30 mouse cellular contexts compared by ENCODE assay signal in the genomic region with DNA sequence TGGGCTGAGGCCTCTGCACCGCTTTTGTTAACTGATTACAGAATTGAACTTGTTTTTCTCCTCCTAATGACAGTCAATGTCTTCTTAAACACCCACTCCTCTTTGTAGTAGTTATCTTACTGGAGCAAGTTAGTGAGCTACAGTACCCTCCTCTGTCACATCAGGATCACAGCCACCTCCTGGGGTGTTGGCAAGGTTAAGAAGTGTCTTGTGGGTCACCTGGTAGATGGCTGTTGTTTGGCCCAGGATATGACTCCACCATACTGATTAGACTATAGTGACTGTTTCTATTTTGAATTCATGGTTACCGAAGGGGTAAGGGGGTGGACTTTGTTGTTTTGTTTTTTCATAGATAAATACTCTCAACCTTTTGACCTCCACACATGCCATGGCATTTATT.
DNase-seq lines count a peak whose midpoint lies in the region; ATAC-seq and TF ChIP-seq lines count a peak whose summit lies in the region.
"Had no signal": no experiment of that assay in that cellular context is flagged by ENCODE, and none has a peak within 500 bp of the region (broad histone marks: within the 10 kb centered on the region; RNA-seq: fewer than 3 reads in every experiment).

No protein-coding gene starts in this region.

- DNase-seq in stomach, postnatal 0 days (ENCODE audit: low spot score) = no peak
- DNase-seq: adrenal gland, adult 2 months; adrenal gland, postnatal 36 days; cerebellum, adult 2 months; cerebellum, postnatal 14 days; gastrocnemius, postnatal 25 days; heart, postnatal 14 days; kidney, adult 2 months; liver, embryonic 13.5 days; lung, adult 18-20 months; lung, postnatal 10 days; retina, postnatal 1 day; right cerebral cortex, postnatal 14 days; thymus, adult 18-20 months had no signal

- no peak overlapping the region for H3K4me3 ChIP-seq in heart, embryonic 11.5 days (ENCODE audit: low read depth, low read length)
- no peak overlapping the region for H3K4me3 ChIP-seq in heart, embryonic 12.5 days
- no peak overlapping the region for H3K4me3 ChIP-seq in stomach, embryonic 14.5 days (ENCODE audit: low read depth, low read length)
- no peak overlapping the region for H3K4me3 ChIP-seq in stomach, postnatal 0 days (ENCODE audit: low read depth, low read length)
- no peak overlapping the region for H3K4me3 ChIP-seq in intestine, embryonic 16.5 days (ENCODE audit: low read length)
- no peak overlapping the region for H3K4me3 ChIP-seq in hindbrain, embryonic 13.5 days
- no peak overlapping the region for H3K4me3 ChIP-seq in hindbrain, embryonic 12.5 days
- H3K4me3 ChIP-seq: forebrain, embryonic 15.5 days; limb, embryonic 13.5 days; midbrain, embryonic 15.5 days; neural tube, embryonic 15.5 days; stomach, embryonic 15.5 days had no signal

- H3K9ac ChIP-seq in heart, embryonic 11.5 days (ENCODE audit: low read depth, low read length) = no peak overlapping the region
- H3K9ac ChIP-seq in heart, embryonic 12.5 days = no peak overlapping the region
- H3K9ac ChIP-seq in stomach, embryonic 14.5 days (replicated peaks; ENCODE audit: low read depth, low read length) = no peak overlapping the region
- H3K9ac ChIP-seq in stomach, postnatal 0 days (ENCODE audit: low read length) = no peak overlapping the region
- no peak overlapping the region for H3K9ac ChIP-seq in intestine, embryonic 16.5 days (ENCODE audit: low read depth, low read length)
- H3K9ac ChIP-seq in hindbrain, embryonic 13.5 days = no peak overlapping the region
- no peak overlapping the region for H3K9ac ChIP-seq in hindbrain, embryonic 12.5 days
- H3K9ac ChIP-seq: forebrain, embryonic 15.5 days; limb, embryonic 13.5 days; liver, embryonic 13.5 days; midbrain, embryonic 15.5 days; neural tube, embryonic 15.5 days; stomach, embryonic 15.5 days had no signal

- H3K9me3 ChIP-seq in heart, embryonic 11.5 days (replicated peaks; ENCODE audit: control insufficient read depth, low read length) = no peaks in the 10 kb centered on the region
- H3K9me3 ChIP-seq in heart, embryonic 12.5 days (replicated peaks) = no peaks in the 10 kb centered on the region
- H3K9me3 ChIP-seq in stomach, embryonic 14.5 days (ENCODE audit: control insufficient read depth, low read depth, low read length) = no peaks in the 10 kb centered on the region
- no peaks in the 10 kb centered on the region for H3K9me3 ChIP-seq in stomach, postnatal 0 days (ENCODE audit: control insufficient read depth, low read length)
- no peaks in the 10 kb centered on the region for H3K9me3 ChIP-seq in intestine, embryonic 16.5 days (ENCODE audit: control insufficient read depth, low read length)
- no peaks in the 10 kb centered on the region for H3K9me3 ChIP-seq in hindbrain, embryonic 13.5 days
- no peaks in the 10 kb centered on the region for H3K9me3 ChIP-seq in hindbrain, embryonic 12.5 days (replicated peaks)
- H3K9me3 ChIP-seq: forebrain, embryonic 10.5 days; forebrain, embryonic 15.5 days; limb, embryonic 13.5 days; liver, embryonic 13.5 days; midbrain, embryonic 15.5 days; neural tube, embryonic 15.5 days; stomach, embryonic 15.5 days had no signal

- TF ChIP-seq EP300 in stomach, postnatal 0 days (optimal IDR thresholded peaks at IDR 0.05) = no peak

- peaks cover 34% of the 10 kb centered on the region for H3K4me1 ChIP-seq in heart, embryonic 11.5 days (ENCODE audit: control insufficient read depth, insufficient read depth, low read length)
- H3K4me1 ChIP-seq in heart, embryonic 12.5 days (replicated peaks) = peaks cover 45% of the 10 kb centered on the region
- peaks cover 19% of the 10 kb centered on the region for H3K4me1 ChIP-seq in stomach, embryonic 14.5 days (ENCODE audit: control insufficient read depth, insufficient read depth, low read length)
- no peaks in the 10 kb centered on the region for H3K4me1 ChIP-seq in stomach, postnatal 0 days (replicated peaks; ENCODE audit: control insufficient read depth, insufficient read depth)
- H3K4me1 ChIP-seq in intestine, embryonic 16.5 days (ENCODE audit: control insufficient read depth, insufficient read depth, low read length) = peaks cover 11% of the 10 kb centered on the region
- H3K4me1 ChIP-seq in hindbrain, embryonic 13.5 days (replicated peaks) = peaks cover 8% of the 10 kb centered on the region; the same call in 1 of the 2 replicates
- peaks cover 11% of the 10 kb centered on the region for H3K4me1 ChIP-seq in hindbrain, embryonic 12.5 days
- H3K4me1 ChIP-seq: midbrain, embryonic 15.5 days had no signal

- peak overlapping the region; percentile 3; the same call in 1 of the 2 replicates for H3K4me2 ChIP-seq in heart, embryonic 11.5 days
- no peak overlapping the region for H3K4me2 ChIP-seq in heart, embryonic 12.5 days
- no peak overlapping the region for H3K4me2 ChIP-seq in stomach, embryonic 14.5 days (replicated peaks; ENCODE audit: low read depth, low read length)
- no peak overlapping the region for H3K4me2 ChIP-seq in stomach, postnatal 0 days (replicated peaks; ENCODE audit: low read depth)
- H3K4me2 ChIP-seq in intestine, embryonic 16.5 days (ENCODE audit: low read depth, low read length) = no peak overlapping the region
- no peak overlapping the region for H3K4me2 ChIP-seq in hindbrain, embryonic 13.5 days
- H3K4me2 ChIP-seq in hindbrain, embryonic 12.5 days (replicated peaks) = no peak overlapping the region
- H3K4me2 ChIP-seq: forebrain, embryonic 15.5 days; midbrain, embryonic 15.5 days; neural tube, embryonic 15.5 days had no signal

- 19% methylated on average over 2 of the region's 2 CpGs for WGBS in heart, embryonic 11.5 days (ENCODE audit: insufficient replicate concordance)
- 21% methylated on average over 2 of the region's 2 CpGs for WGBS in heart, embryonic 12.5 days
- 49% methylated on average over 2 of the region's 2 CpGs for WGBS in stomach, embryonic 14.5 days
- 72% methylated on average over 2 of the region's 2 CpGs for WGBS in stomach, postnatal 0 days
- WGBS in intestine, embryonic 16.5 days = 55% methylated on average over 2 of the region's 2 CpGs
- 67% methylated on average over 2 of the region's 2 CpGs for WGBS in hindbrain, embryonic 13.5 days
- WGBS in hindbrain, embryonic 12.5 days = 55% methylated on average over 2 of the region's 2 CpGs

- no peaks in the 10 kb centered on the region for H3K36me3 ChIP-seq in heart, embryonic 11.5 days (ENCODE audit: control insufficient read depth, insufficient read depth, low read length)
- H3K36me3 ChIP-seq in heart, embryonic 12.5 days = no peaks in the 10 kb centered on the region
- no peaks in the 10 kb centered on the region for H3K36me3 ChIP-seq in stomach, embryonic 14.5 days (ENCODE audit: control insufficient read depth, insufficient read depth, low read length)
- H3K36me3 ChIP-seq in stomach, postnatal 0 days (ENCODE audit: control insufficient read depth, insufficient read depth, low read length) = no peaks in the 10 kb centered on the region
- H3K36me3 ChIP-seq in intestine, embryonic 16.5 days (ENCODE audit: control insufficient read depth, insufficient read depth, low read length) = no peaks in the 10 kb centered on the region
- no peaks in the 10 kb centered on the region for H3K36me3 ChIP-seq in hindbrain, embryonic 13.5 days
- H3K36me3 ChIP-seq in hindbrain, embryonic 12.5 days = no peaks in the 10 kb centered on the region
- H3K36me3 ChIP-seq: forebrain, embryonic 10.5 days; forebrain, embryonic 15.5 days; limb, embryonic 13.5 days; liver, embryonic 13.5 days; midbrain, embryonic 15.5 days; neural tube, embryonic 15.5 days; stomach, embryonic 15.5 days had no signal

- H3K27me3 ChIP-seq in heart, embryonic 11.5 days (ENCODE audit: control insufficient read depth, insufficient read depth, low read length) = no peaks in the 10 kb centered on the region
- no peaks in the 10 kb centered on the region for H3K27me3 ChIP-seq in heart, embryonic 12.5 days (replicated peaks)
- H3K27me3 ChIP-seq in stomach, embryonic 14.5 days (ENCODE audit: control insufficient read depth, insufficient read depth, low read length) = no peaks in the 10 kb centered on the region
- no peaks in the 10 kb centered on the region for H3K27me3 ChIP-seq in stomach, postnatal 0 days (ENCODE audit: control insufficient read depth, insufficient read depth, low read length)
- H3K27me3 ChIP-seq in intestine, embryonic 16.5 days (replicated peaks; ENCODE audit: control insufficient read depth, insufficient read depth, low read length) = no peaks in the 10 kb centered on the region
- H3K27me3 ChIP-seq in hindbrain, embryonic 13.5 days = peaks cover 37% of the 10 kb centered on the region
- peaks cover 21% of the 10 kb centered on the region for H3K27me3 ChIP-seq in hindbrain, embryonic 12.5 days
- H3K27me3 ChIP-seq: CH12.LX; liver, embryonic 13.5 days; stomach, embryonic 15.5 days had no signal

- no peak for TF ChIP-seq CTCF in stomach, postnatal 0 days (IDR thresholded peaks at IDR 0.05; ENCODE audit: low read depth)

- peak overlapping the region; percentile 54; the same call in 1 of the 2 replicates for H3K27ac ChIP-seq in heart, embryonic 11.5 days (ENCODE audit: low read depth, low read length)
- no peak overlapping the region for H3K27ac ChIP-seq in heart, embryonic 12.5 days (ENCODE audit: poor library complexity, severe bottlenecking)
- H3K27ac ChIP-seq in stomach, embryonic 14.5 days (ENCODE audit: low read length) = peak overlapping the region; percentile 64
- no peak overlapping the region for H3K27ac ChIP-seq in stomach, postnatal 0 days (replicated peaks)
- 0 out of 2 replicates have a peak overlapping the region, but pooled peaks have one; percentile 30 for H3K27ac ChIP-seq in intestine, embryonic 16.5 days (ENCODE audit: low read length)
- H3K27ac ChIP-seq in hindbrain, embryonic 13.5 days = no peak overlapping the region
- no peak overlapping the region for H3K27ac ChIP-seq in hindbrain, embryonic 12.5 days
- H3K27ac ChIP-seq: forebrain, embryonic 15.5 days; kidney, postnatal 0 days; limb, embryonic 13.5 days; liver, embryonic 13.5 days; macrophage; midbrain, embryonic 15.5 days; neural tube, embryonic 15.5 days had no signal

- 0 out of 2 replicates have a peak, but pooled peaks have one; percentile 22 for ATAC-seq in heart, embryonic 11.5 days (replicated peaks; ENCODE audit: insufficient number of reproducible peaks, low FRiP score, low TSS enrichment)
- ATAC-seq in heart, embryonic 12.5 days (ENCODE audit: insufficient number of reproducible peaks, low FRiP score) = no peak
- no peak for ATAC-seq in stomach, embryonic 14.5 days (ENCODE audit: insufficient number of reproducible peaks, insufficient read depth, low FRiP score, low read depth)
- ATAC-seq in stomach, postnatal 0 days (ENCODE audit: low FRiP score, low TSS enrichment) = no peak
- no peak for ATAC-seq in intestine, embryonic 16.5 days
- no peak for ATAC-seq in hindbrain, embryonic 13.5 days (ENCODE audit: low FRiP score)
- ATAC-seq in hindbrain, embryonic 12.5 days (ENCODE audit: low FRiP score) = no peak
- ATAC-seq: activated CD4-positive, CD25-positive, alpha-beta regulatory T cell, adult 4 months; forebrain, embryonic 15.5 days; midbrain, embryonic 15.5 days had no signal

Comparison
In these comparisons a context has a peak if more than half of its experiments do, and no peak if none do; other contexts are left out.
1. H3K27ac ChIP-seq: peak in heart, embryonic 11.5 days (single experiment), stomach, embryonic 14.5 days (single experiment) and intestine, embryonic 16.5 days (single experiment); none in heart, embryonic 12.5 days (single experiment), stomach, postnatal 0 days (single experiment), hindbrain, embryonic 13.5 days (single experiment) and hindbrain, embryonic 12.5 days (single experiment).